ENCODE assay signal across 14 mouse cellular contexts in the genomic region with DNA sequence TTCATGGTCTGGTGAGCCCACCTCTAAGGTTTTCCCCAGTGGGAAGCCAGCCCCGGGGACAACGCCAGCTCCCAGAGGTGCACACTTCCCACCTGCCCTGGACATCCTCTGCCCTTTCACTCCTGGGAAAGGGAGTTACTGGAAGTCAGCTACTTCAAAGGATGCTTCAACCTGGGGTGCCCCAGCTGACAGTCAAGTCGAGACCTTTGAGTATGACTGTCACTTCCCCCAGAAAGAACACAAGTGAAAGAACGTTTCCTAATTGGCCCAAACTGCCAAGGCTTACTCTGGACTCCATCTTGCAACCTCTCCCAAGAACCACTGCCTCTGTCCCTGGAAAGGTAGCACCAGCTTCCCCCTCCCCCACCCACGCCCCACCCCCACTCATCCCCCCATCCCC.
"Had no signal": no experiment of that assay in that cellular context is flagged by ENCODE, and none has a peak within 500 bp of the region (broad histone marks: within the 10 kb centered on the region; RNA-seq: fewer than 3 reads in every experiment).

No protein-coding gene starts in this region.

- H3K27ac ChIP-seq: limb, embryonic 15.5 days; liver, embryonic 14.5 days; midbrain, embryonic 15.5 days; neural tube, embryonic 13.5 days; stomach, embryonic 15.5 days had no signal

- DNase-seq: layer of hippocampus, adult 9-11 months; layer of hippocampus, postnatal 36 days; lung, adult 2 months; lung, postnatal 36 days; right cerebral cortex, postnatal 14 days; thymus, adult 2 months; thymus, postnatal 25 days had no signal

- H3K36me3 ChIP-seq: midbrain, embryonic 15.5 days; neural tube, embryonic 13.5 days; stomach, embryonic 15.5 days had no signal

- H3K27me3 ChIP-seq: limb, embryonic 15.5 days; stomach, embryonic 15.5 days had no signal

- H3K9me3 ChIP-seq: limb, embryonic 15.5 days; midbrain, embryonic 15.5 days; neural tube, embryonic 13.5 days; stomach, embryonic 15.5 days had no signal

- H3K4me3 ChIP-seq: limb, embryonic 15.5 days; midbrain, embryonic 15.5 days; neural tube, embryonic 13.5 days; stomach, embryonic 15.5 days had no signal

- ATAC-seq: lung, postnatal 0 days; midbrain, embryonic 15.5 days had no signal

- H3K9ac ChIP-seq: limb, embryonic 15.5 days; liver, embryonic 14.5 days; midbrain, embryonic 15.5 days; neural tube, embryonic 13.5 days; stomach, embryonic 15.5 days had no signal

- H3K4me2 ChIP-seq: limb, embryonic 15.5 days; midbrain, embryonic 11.5 days; midbrain, embryonic 15.5 days; neural tube, embryonic 13.5 days; stomach, embryonic 15.5 days had no signal
